Mouse (Mus musculus): Measurements from ENCODE around the gene Gpc6. TPM values are rescaled to one million over a fixed set of nuclear protein-coding genes. Genes with fewer than 3 reads are reported as not detected.
A peak's percentile ranks its signal among the peaks of the same experiment; 100 is the strongest.
"Not testable (repeated sequence)": the region's sequence is repeated elsewhere in the genome, so short reads cannot be mapped to it uniquely, and the experiment has no call there.

The Gpc6 gene
- total RNA-seq, 2 experiments from 2014 or later = 35.6 to 41.2 TPM

DNA sequence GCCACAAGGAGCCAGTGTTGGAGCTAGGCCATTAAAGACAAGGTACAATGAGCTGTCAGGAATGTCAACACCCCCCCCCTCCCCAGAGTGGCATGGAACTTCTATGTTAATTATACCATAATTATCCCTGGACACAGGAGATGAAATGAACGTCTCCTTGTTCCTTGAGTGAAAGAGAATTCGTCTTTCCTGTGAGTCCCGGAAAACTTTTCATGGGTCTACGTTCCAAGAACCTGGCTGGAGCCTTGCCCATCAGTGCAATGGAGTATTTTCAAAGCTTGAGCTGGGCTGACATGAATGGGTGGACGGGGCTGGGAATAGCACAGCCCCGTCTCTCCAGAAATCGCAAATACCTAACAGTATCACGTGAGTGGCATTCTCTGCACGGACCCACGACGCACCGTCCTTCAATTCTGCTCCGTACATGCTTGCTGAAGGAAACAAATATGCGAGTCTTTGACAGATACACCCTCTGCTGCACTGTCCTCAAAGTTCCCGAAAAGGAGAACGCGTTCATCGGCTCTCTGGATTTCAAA, 444.3 kb downstream of the Gpc6 start:
- DNase-seq = no peak

- no peak for DNase-seq
Measured at GRCm38 (mm10) chr14:117376822-117377376, 451.8 kb downstream of the Gpc6 start.

- DNase-seq = no peak
Measured at GRCm38 (mm10) chr14:117379979-117380378, 454.9 kb downstream of the Gpc6 start.

DNA sequence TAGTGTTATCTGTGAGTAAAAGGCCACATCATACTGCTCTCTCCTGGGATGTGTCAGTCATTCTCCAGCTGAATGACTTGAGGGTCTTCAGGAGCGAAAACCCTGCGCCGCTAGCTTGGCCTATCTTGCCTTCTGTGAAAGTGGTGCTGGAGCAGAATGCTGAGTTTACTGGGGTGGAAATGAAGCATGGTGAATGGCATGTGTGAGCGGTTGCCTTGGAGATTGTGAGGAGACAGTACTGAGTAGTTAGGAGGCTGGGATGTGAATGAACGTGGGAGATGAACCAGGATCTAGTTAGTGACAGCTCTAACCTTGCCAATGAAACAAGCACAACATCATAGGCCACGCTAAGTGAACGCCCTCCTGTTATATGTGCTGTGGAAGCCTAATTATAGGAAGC, 458.1 kb downstream of the Gpc6 start:
- DNase-seq = no peak

DNA sequence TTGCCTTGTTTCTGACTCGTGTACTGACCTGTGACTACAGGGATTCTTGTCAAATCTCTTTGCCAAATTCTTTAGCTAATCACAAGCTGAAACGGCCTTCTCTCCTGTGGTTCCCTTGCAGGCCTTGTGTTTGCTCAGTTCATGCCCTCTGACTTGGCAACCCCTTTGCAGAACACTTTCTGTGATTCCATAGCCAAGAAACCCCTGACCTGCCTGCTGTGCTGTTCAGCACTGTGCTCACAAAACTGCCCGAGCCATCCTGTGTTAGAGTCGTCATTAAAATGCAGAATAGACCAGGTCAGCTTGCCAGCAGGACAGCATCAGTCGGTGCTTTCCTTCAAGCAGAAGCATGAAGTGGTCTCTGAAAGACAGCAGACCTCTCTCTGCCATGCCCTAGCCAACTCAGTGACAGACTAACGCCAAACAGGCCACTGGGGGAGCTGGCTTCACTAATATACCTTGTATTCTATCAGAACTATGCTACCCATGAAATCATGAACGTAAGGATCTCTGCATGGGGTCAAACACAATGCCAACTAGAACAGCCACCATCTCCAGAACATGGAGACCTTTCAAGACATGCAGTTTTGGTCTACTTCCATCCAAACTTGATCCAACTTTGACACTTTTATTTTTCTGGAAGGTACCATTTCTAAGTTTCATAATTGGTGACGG, 459.1 kb downstream of the Gpc6 start:
- peak; percentile 10 for DNase-seq

DNA sequence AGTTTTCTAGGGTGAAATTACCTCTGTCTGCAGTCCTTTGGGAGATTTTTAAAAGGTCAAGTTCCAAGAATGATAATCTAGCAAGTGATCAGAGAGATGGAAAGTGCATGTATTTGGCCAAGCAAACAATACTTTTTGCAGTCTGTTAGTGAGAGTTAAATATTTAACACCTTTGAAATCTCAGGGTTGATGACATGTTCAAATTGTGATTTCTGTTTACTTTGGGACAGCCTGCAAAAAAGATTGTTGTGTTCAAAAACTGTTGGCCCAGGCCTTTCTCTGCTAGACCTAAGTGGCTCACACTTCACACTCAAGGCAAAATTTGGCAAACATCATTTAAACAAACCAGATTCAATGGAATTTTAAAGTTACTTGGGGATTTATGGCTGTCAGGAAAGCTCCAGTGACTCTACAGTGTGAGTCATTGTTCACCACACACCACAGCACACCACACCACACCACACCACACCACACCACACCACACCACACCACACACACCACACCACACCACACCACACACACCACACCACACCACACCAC, 460.7 kb downstream of the Gpc6 start:
- no peak for DNase-seq

DNA sequence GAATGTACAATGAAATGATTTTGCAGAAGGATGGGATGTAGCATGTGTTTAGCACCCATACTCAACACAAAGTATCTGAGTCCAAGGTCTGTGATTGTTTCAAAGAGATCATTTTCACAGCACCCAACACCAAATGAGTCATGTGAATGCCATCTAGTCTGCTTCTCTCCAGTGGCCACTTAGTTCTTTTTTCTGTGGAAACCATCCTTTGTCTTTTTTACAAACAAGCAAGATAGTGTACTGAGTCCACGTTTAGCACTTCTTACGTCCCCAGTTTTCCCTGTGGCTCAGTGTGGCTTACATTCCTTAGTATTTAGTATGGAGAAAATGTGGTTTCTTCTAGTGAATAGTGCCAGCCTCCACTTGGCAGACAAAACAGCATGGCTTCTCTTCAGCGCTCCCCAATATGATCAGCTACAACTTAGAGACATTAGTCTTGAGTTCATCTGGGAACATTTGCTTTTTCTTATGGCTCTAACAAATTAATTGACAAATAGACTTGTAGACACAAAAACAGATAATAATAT, 465.7 kb downstream of the Gpc6 start:
- no peak for DNase-seq

DNA sequence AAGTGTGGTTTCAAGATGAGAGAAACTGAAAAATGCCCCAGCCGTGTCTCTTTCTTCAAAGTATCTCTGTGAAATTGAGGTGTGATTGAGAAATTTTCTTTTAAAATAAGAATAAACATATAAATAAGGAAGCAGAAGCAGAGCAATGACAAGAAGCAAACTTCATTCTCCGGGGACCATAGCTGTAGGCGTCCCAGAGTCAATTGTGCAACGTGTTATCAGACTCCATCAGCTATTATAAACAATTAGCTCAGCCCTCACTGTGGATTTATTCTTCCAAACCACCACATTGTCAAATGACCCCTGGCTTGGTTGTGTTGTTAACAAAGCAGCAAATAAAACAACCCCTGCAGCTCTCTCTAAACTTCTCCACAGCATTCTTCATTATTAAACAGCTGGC, 466.3 kb downstream of the Gpc6 start:
- no peak for DNase-seq

GRCm38 (mm10) chr14:117397165-117397564, 472.1 kb downstream of the Gpc6 start:
- no peak for DNase-seq

GRCm38 (mm10) chr14:117407824-117408524, 482.9 kb downstream of the Gpc6 start:
- no peak for DNase-seq

- DNase-seq = no peak
Measured at GRCm38 (mm10) chr14:117408525-117408835, 483.4 kb downstream of the Gpc6 start.

DNA sequence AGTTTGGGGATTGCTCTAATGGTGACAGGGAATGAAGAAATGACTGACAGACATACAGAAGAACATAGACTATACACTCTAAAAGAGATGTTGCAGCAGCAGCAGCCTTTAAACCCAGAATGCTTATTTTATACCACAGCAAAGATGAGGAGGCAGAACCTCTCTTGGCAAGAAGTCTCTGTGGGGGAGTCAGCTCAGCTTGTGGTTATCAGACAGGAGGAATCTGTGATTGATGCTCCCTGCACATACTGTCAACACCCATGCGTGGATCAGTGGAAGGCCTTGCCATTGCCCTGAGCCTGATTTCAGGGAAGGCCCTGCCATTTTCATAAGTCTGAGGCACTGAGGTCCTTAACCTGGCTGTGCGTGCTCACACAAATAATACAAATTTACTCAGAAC, 484.7 kb downstream of the Gpc6 start:
- DNase-seq = no peak

DNA sequence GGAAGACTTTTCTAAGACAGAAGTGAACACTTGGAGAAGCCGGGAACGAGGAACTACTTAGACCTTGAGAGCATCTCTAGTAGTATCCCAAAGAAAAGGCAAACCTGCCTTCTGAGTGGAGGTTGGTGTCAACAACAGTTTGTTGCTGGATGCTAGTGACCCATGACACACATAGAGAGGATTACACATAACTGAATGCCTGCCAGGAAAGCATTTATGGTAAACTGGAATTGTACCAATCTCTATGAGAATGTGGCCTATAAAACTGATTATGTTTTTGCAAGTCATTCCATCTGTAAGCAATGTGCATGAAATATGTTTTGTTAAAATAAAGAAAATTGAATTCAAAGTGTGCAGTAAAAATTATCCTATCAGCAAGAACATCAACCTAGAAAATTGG, 485.4 kb downstream of the Gpc6 start:
- DNase-seq = no peak

DNA sequence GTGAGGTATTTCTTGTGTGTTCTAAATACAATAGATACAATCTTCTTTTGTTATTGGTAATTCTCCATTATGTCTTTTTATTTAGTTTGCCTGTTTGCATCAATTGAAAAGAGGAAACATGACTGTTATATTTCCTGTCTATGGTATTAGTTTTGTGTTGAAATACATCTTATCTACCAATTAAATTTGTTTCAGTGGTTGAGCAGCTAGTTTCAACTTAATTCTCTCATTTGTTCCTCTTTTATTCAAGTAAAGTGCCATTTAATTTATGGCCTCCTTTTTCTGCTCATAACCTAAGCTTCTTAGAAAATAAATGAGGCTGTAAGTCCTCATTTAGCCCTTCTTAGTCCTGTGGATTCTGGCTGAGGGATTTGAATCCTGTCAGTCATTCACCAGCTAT, 489.9 kb downstream of the Gpc6 start:
- DNase-seq = no peak

- DNase-seq = no peak
Measured at GRCm38 (mm10) chr14:117419561-117420218, 494.6 kb downstream of the Gpc6 start.

DNA sequence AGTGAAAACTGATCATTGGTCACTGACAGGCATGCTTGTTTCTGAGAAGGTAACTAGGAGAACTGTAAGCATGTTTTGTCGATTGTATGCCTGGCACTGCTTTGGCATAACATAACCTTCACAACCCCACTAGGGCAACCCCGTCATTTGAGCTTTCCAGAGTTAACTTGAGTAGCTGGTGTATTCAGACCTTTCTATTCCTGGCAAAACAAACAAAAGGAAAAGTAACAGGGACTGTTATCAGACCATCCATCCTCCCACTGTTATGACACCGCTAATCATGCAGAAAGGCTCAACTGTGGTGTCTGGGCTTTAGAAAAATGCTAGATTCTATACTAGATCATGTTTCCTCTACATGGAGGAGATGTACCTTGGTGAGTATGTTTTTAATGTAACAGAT, 496.1 kb downstream of the Gpc6 start:
- DNase-seq = no peak

- no peak for DNase-seq
Measured at GRCm38 (mm10) chr14:117426116-117426515, 501.0 kb downstream of the Gpc6 start.

- DNase-seq = no peak
Measured at GRCm38 (mm10) chr14:117427776-117428175, 502.7 kb downstream of the Gpc6 start.

DNA sequence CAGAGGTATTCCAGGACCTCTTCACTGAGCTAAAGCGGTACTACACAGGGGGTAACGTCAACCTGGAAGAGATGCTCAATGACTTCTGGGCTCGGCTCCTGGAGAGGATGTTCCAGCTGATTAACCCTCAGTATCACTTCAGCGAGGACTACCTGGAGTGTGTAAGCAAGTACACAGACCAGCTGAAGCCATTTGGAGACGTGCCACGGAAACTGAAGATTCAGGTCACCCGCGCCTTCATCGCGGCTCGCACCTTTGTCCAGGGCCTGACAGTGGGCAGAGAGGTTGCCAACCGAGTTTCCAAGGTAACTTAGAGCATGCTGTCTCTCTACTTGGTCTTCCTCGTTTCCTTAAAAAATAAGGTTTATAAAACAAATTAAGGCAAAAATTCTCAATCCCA, 510.6 kb downstream of the Gpc6 start:
- no peak for DNase-seq

- not testable (repeated sequence) for DNase-seq
Measured at GRCm38 (mm10) chr14:117446675-117447231, 521.6 kb downstream of the Gpc6 start.

DNA sequence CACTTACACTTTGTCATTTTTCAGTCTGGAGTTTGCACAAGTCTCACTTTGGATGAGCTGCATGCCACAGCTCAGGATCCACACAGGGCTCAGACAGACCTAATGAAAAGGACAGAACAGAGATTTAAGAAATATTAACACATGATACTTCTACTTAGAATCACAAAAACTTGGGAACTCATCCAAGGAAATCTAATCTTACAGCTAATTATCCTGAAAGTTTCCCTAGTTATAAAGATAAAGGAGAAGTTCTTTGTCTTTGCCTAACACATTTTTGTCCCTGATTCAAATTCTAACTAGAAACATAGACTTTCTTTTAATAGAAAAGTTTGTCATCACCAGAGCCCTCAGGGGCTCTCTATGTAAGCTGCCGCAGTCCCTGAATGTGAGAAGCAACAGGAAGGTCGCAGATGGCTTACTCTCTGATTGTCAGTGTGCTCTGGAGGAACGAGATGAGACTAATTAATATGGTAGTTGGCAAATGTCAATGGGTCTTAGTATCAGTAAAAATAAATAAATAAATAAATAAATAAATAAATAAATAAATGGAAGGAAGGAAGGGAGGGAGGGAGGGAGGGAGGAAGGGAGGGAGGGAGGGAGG, 526.4 kb downstream of the Gpc6 start:
- no peak for DNase-seq

- DNase-seq = no peak
Measured at GRCm38 (mm10) chr14:117452150-117452549, 527.0 kb downstream of the Gpc6 start.
